Mouse (Mus musculus) E14TG2a.4 (cell line): ENCODE data around the gene Gm20388.

ENCODE experiments used
- CTCF ChIP-seq: conservative IDR thresholded peaks from 2 replicates; pipeline ENCODE4 v1.5.1; 2014; ENCODE audit warnings: low read length
- POU5F1 ChIP-seq: IDR thresholded peaks from 2 replicates; pipeline ENCODE4 v1.6.1; 2014; ENCODE audit warnings: low read length, borderline replicate concordance

DNA sequence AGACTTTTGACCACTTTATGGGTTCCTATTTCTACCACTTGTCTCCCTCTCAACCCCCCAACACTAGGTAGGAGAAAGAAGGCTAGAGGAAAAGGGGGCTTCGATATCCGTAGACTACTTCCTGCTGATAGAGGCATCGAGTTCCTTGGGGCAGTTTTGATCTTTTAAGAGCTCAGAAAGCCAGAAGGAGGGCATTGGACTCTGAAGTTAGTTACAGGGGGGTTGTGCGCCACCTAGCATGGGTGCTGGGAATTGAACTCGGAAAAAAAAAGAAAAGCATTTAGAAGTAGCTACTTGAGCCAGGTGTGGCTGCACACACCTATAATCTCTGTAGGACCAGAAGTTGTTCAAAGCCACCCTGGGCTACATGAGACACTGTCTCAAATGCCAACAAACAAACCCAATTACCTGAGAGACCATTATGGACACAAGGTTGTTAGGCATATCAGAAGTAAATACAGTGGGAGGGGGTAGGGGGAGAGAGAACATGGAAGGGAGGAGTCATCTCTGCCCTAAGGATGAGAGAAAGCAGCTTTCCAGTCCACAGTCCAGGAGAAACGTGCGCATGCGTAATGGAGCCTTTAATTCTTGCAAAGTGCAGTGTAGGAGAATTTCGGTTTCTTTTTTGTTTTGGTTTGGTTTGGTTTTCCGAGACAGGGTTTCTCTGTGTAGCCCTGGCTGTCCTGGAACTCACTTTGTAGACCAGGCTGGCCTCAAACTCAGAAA, 4039.6 kb downstream of the Gm20388 start:
- TF ChIP-seq CTCF (peak; percentile 81), POU5F1 (no peak)
